Mouse (Mus musculus): ENCODE measurements around the gene Olfr1242.

Olfr1242 gene

DNA sequence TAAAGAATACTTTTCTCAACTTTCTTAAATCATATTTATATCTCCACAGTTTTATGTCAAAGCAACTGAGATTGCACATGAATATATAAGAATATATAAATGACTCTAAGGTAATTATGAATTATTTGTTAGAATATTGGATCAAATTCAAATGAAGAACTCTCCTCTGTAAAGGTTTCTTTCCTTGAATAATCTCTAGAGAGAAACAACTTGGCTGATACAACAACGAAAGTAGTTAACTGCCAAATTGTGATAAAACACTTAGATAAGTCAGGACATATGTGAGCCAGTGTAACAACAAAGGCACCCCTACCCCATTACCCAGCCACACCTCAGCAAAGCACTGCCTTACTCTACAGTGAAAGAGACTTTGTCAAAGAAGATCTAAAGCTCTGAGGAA lies at the start of gene Olfr1242:
TSS of gene Olfr1242 (minus strand) at position 101 of the 400 bp plus-strand sequence.
- no peak for DNase-seq

DNA sequence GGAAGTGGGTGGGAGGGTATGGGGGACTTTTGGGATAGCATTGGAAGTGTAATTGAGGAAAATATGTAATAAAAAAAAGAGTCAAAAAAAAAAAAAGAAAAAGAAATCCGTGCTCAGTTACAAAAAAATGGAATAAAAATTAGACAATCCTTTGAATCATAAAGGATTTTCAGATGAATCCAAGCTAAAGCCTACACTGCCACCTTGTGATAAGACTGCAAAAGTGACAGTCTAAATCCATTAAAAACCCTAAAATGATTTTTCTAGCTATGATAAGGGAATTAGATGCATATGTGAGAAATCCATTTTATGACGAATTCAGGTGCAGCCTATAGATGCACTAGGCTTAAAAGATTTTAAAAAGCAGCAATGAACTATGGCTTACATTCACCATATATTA lies 46.4 kb upstream of the Olfr1242 start:
- no peak for DNase-seq

DNA sequence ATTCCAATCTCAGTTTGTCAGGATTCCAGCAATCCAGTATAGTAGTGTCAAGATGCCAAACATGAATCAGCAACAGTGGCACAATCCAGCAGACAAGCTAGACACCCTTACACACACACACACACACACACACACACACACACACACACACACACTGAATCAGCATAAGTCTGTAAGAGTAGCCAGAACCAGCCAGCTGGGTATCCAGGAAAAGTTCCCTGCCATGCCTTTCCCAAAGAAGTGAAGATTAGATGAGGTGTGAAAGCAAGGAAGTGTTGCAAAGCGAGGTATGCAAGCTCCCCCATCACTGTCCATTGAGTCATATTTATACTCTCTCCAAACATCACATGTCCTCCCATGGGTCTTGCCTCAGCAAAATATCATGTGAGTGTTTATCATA lies 41.8 kb upstream of the Olfr1242 start:
- no peak for DNase-seq

DNA sequence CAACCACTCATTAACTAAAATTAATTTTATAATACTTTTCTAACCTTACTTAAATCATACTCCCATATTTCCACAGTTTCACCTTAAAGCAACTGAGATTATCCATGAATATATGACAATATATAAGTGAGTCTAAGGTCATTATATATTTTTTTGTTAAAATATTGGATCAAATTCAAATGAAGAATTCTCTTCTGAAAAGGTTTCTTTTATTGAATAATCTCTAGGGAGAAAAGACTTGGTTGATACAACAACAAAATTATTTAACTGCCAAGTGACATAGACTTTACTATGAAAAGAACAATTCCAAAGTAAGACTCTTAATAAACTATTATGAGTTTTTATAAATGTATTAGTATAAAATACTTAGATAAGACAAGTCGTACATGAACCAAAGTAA lies 33.3 kb upstream of the Olfr1242 start, which contains the start of gene Olfr1243:
TSS of gene Olfr1243 (minus strand) at position 101 of the 400 bp plus-strand sequence.
- no peak for DNase-seq

DNA sequence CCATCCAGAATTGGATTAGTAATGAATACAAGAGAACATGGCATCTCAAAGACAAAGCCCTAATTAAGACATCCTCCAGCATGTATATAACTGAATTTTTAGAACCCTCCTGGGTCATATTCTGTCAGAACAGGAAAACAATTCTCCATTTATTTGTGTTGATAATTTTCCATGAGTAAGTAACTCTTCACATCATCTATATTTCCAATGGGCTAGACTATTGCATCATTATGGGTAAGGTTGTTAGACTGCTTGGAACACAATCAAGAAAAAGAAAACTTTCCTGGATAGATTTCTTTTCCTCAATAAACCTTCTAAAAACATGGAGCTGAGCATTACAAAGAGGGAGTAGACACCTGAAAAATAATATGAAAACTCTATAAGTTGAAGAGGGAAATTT lies 11.1 kb downstream of the Olfr1242 start, which contains the start of gene Olfr1241:
TSS of gene Olfr1241 (minus strand) at position 101 of the 400 bp plus-strand sequence.
- DNase-seq: no peak

DNA sequence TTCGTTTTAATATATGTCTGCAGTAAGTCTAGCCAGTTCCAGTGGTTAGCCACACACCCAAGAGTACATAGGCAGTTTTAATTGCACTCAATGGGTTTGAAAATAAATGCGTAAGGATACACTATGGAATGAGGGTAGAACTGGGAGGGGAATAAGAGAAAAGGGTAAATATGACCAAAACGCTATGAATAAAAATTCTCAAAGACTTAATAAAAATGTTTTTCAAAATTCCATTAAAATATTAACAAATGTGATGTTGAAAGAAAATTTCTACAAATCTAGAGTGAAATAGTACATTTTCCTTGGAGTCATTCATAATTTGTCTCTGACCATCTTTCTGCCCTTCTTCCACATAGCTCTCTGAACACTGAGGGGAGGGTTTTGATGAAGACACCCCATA lies 55.2 kb downstream of the Olfr1242 start, which contains the start of gene Olfr1240:
TSS of gene Olfr1240 (minus strand) at position 101 of the 400 bp plus-strand sequence.
- DNase-seq: no peak

Data from cerebellum, postnatal 36 days (tissue).